Mouse (Mus musculus): ENCODE results near the gene Sppl3. TPM values are rescaled to one million over a fixed set of nuclear protein-coding genes. Genes with fewer than 3 reads are reported as not detected.
"Not testable (repeated sequence)": the region's sequence is repeated elsewhere in the genome, so short reads cannot be mapped to it uniquely, and the experiment has no call there.

Sppl3 gene
- polyA plus RNA-seq, 1 experiment from 2014 or later: 17.6 TPM

DNA sequence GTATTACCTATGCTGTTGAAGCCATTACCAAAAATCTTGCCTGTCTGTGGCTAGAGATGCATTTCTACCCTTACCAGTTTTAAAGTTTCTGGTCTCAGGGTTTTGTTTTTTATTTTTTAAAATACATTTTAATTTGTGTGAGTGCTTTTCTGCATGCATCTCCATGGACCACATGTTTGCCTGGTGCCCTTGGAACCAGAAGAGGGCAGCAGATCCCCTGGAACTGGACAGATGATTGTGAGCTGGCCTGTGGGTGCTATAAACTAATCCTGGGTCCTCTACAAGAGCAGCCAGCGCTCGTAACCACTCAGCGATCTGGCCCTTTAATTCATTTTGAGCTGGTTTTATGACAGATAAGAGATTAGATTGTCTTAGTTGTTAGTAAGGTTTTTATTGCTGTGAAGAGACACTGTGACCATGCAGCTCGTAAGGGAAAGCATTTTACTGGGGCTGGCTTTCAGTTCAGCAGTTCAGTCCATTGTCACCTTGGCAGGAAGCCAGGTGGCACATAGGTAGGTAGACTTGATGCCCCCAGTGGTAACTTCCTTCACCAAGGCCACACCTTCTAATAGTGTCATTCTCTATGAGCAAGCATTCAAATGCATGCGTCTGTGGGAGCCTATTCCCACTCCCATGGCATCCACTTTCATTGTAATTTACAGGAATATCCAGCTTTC lies 78.8 kb downstream of the Sppl3 start:
- H3K4me2 ChIP-seq (replicated peaks): no peak overlapping the region
- H3K4me3 ChIP-seq (replicated peaks): no peak overlapping the region
- no peaks in the 10 kb centered on the region for H3K4me1 ChIP-seq (replicated peaks)
- H3K9me3 ChIP-seq: no peaks in the 10 kb centered on the region
- no peaks in the 10 kb centered on the region for H3K27me3 ChIP-seq
- 95% methylated on average over 5 of the region's 5 CpGs for whole genome bisulfite sequencing
- H3K27ac ChIP-seq: no peak overlapping the region
- no peak overlapping the region for H3K9ac ChIP-seq (replicated peaks)
- no peak for ATAC-seq
- H3K36me3 ChIP-seq: peaks cover 82% of the 10 kb centered on the region

DNA sequence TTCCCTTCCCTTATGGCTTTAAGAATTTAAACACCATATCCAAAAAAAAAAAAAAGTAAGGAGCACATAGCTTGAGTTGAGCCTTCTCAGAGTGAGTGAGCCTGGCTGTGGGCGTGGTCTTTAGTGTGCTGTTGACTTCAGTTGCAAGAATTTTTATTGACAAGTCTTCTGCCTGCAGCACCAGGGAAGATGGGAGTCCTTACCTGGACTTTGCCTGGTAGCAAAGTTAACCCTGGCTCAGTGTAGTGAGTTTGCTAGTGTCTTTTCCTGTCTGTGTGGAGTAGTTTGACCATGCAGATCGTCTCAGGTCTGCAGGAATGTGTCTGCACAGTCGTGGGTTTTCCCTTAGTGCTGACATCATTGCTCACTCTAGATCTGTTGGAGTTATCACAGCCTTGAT lies 80.1 kb downstream of the Sppl3 start:
- Histone ChIP-seq H3K4me1 (replicated peaks) (no peaks in the 10 kb centered on the region), H3K27me3 (no peaks in the 10 kb centered on the region), H3K4me2 (replicated peaks) (no peak overlapping the region), H3K9ac (replicated peaks) (no peak overlapping the region), H3K4me3 (replicated peaks) (no peak overlapping the region), H3K36me3 (peaks cover 84% of the 10 kb centered on the region), H3K9me3 (no peaks in the 10 kb centered on the region), H3K27ac (no peak overlapping the region)
- no peak for ATAC-seq
- 82% methylated on average over 3 of the region's 3 CpGs for WGBS

- Histone ChIP-seq H3K9me3 (no peaks in the 10 kb centered on the region), H3K36me3 (peaks cover 84% of the 10 kb centered on the region), H3K27me3 (no peaks in the 10 kb centered on the region), H3K4me1 (replicated peaks) (no peaks in the 10 kb centered on the region), H3K27ac (no peak overlapping the region), H3K4me2 (replicated peaks) (no peak overlapping the region), H3K4me3 (replicated peaks) (no peak overlapping the region), H3K9ac (replicated peaks) (no peak overlapping the region)
- ATAC-seq: no peak
- WGBS: 92% methylated on average over 6 of the region's 6 CpGs
These were observed 80.8 kb downstream of the Sppl3 start for GRCm38 (mm10) chr5:115091776-115092175.

DNA sequence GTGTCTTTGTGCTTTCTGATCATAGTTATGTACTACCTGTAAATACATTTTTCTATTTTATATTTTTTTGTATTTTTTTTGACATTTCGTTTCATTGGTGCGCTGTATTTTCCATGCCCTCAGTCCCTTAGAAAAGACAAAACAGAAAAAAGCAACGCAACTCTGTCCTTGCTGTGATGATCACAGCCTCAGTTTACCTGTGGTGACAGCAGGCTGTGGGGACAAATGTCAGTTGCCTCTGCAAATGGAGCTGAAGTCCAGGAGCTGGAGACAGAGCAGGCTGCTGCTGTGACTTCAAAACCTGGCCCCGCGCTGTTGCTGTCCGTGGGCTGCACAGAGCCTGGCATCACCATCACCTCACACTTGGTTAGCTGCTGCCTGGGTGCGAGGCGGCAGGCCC lies 87.3 kb downstream of the Sppl3 start, which contains the start of gene Gm10401:
TSS of gene Gm10401 (minus strand) at position 101 of the 400 bp plus-strand sequence.
- no peak within 1 kb of the TSS for H3K4me2 ChIP-seq (replicated peaks)
- no peak for ATAC-seq
- no peak within 1 kb of the TSS for H3K9ac ChIP-seq (replicated peaks)
- no peaks in the 10 kb centered on the region for H3K4me1 ChIP-seq (replicated peaks)
- peaks cover 70% of the 10 kb centered on the region for H3K36me3 ChIP-seq
- H3K9me3 ChIP-seq: no peaks in the 10 kb centered on the region
- no peaks in the 10 kb centered on the region for H3K27me3 ChIP-seq
- WGBS: over 99% methylated on average over 8 of the region's 8 CpGs
- no peak within 1 kb of the TSS for H3K4me3 ChIP-seq (replicated peaks)
- H3K27ac ChIP-seq: no peak within 1 kb of the TSS

DNA sequence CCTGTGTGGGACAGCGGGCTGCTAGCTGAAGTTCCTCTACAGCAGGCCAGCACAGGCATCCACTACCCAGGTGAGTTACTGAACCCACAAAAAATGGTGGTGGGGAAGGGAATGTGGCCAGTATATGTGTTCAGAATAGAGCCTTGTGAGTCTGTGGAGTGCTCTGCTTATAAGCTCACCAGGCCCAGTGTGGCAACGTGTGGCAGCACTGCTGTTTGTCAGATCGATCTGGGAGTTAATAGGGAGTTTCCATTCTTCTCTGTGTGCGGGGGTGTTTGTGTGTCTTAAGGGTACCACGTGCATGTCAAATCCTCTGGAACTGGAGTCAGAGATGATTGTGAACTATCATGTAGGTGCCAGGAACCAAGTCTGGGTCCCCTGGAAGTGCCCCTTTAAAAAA lies 88.6 kb downstream of the Sppl3 start:
- 85% methylated on average over 5 of the region's 5 CpGs for WGBS
- ATAC-seq: no peak
- no peaks in the 10 kb centered on the region for H3K4me1 ChIP-seq (replicated peaks)
- H3K27ac ChIP-seq: no peak overlapping the region
- H3K36me3 ChIP-seq: peaks cover 67% of the 10 kb centered on the region
- no peaks in the 10 kb centered on the region for H3K27me3 ChIP-seq
- no peaks in the 10 kb centered on the region for H3K9me3 ChIP-seq
- no peak overlapping the region for H3K4me3 ChIP-seq (replicated peaks)
- H3K4me2 ChIP-seq (replicated peaks): no peak overlapping the region
- H3K9ac ChIP-seq (replicated peaks): no peak overlapping the region

DNA sequence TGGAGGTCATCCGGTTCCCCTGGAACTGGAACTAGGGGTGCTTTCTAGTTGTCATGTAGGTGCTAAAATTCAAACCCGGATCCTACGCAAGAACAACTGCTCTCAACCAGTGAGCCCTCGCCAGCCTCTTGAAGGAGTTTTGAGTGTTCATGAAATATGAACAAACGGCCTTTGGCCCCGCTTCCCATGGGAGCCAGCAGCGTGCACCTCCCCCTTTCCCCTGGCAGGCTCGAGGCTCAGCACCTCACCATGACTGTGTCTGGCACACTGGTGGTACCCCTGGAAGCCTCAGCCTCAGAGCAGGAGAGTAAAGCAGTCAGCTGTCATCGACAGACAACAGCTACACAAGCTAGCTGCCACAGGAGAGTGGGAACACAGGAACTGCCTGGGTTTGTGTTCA lies 89.1 kb downstream of the Sppl3 start:
- WGBS: 87% methylated on average over 9 of the region's 9 CpGs
- Histone ChIP-seq H3K27ac (no peak overlapping the region), H3K4me2 (replicated peaks) (no peak overlapping the region), H3K4me3 (replicated peaks) (no peak overlapping the region), H3K36me3 (peaks cover 63% of the 10 kb centered on the region), H3K9me3 (no peaks in the 10 kb centered on the region), H3K27me3 (no peaks in the 10 kb centered on the region), H3K4me1 (replicated peaks) (no peaks in the 10 kb centered on the region), H3K9ac (replicated peaks) (no peak overlapping the region)
- ATAC-seq: no peak

GRCm38 (mm10) chr5:115100473-115100872 lies 89.5 kb downstream of the Sppl3 start:
- no peaks in the 10 kb centered on the region for H3K27me3 ChIP-seq
- no peak overlapping the region for H3K27ac ChIP-seq
- no peaks in the 10 kb centered on the region for H3K9me3 ChIP-seq
- no peak overlapping the region for H3K9ac ChIP-seq (replicated peaks)
- peaks cover 58% of the 10 kb centered on the region for H3K36me3 ChIP-seq
- 88% methylated on average over 6 of the region's 6 CpGs for WGBS
- no peak overlapping the region for H3K4me2 ChIP-seq (replicated peaks)
- no peaks in the 10 kb centered on the region for H3K4me1 ChIP-seq (replicated peaks)
- no peak for ATAC-seq
- H3K4me3 ChIP-seq (replicated peaks): no peak overlapping the region

DNA sequence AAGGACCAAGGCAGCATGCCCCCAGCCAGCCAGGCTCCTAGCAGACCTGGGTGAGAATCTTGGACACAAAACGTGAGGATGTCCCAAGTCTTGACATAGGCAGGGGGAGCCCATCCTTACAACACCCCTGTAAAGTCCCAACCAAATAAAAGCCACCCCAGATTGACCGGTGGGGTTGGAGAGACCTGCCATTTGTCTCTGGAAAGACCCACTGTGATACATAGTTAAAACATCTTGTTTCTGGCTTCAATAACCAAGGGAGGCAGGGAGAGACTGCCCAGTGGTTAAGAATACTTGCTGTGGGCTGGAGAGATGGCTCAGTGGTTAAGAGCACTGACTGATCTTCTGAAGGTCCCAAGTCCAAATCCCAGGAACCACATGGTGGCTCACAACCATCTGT lies 91.3 kb downstream of the Sppl3 start:
- Histone ChIP-seq H3K27me3 (no peaks in the 10 kb centered on the region), H3K4me2 (replicated peaks) (no peak overlapping the region), H3K36me3 (peaks cover 43% of the 10 kb centered on the region), H3K9ac (replicated peaks) (no peak overlapping the region), H3K4me3 (replicated peaks) (no peak overlapping the region), H3K27ac (no peak overlapping the region), H3K4me1 (replicated peaks) (no peaks in the 10 kb centered on the region), H3K9me3 (no peaks in the 10 kb centered on the region)
- 91% methylated on average over 2 of the region's 2 CpGs for WGBS
- ATAC-seq: no peak

DNA sequence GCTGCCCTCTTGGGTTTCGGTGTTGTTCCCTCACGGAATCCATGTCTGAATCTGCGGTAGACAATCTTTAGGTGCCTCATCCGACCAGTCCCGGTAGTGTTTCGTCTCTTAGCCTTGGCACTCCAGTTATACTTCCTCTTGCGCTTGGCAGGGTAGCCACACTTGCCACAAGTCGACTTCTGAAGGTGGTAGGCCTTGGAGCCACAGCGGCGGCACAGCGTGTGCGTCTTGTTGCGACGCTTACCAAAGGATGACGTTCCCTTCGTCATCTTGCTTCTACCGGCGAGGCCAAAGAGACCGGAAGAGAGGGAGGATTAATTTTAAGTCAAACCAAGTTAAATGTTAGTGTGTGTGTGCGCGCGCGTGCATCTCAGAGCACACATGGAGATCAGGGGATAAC lies 92.3 kb downstream of the Sppl3 start:
- H3K27me3 ChIP-seq; H3K27ac ChIP-seq; H3K9me3 ChIP-seq; ATAC-seq; H3K9ac ChIP-seq (replicated peaks); H3K4me1 ChIP-seq (replicated peaks); H3K4me3 ChIP-seq (replicated peaks); H3K4me2 ChIP-seq (replicated peaks): not testable (repeated sequence)
- H3K36me3 ChIP-seq: peaks cover 33% of the 10 kb centered on the region
- WGBS: 95% methylated on average over 23 of the region's 23 CpGs

DNA sequence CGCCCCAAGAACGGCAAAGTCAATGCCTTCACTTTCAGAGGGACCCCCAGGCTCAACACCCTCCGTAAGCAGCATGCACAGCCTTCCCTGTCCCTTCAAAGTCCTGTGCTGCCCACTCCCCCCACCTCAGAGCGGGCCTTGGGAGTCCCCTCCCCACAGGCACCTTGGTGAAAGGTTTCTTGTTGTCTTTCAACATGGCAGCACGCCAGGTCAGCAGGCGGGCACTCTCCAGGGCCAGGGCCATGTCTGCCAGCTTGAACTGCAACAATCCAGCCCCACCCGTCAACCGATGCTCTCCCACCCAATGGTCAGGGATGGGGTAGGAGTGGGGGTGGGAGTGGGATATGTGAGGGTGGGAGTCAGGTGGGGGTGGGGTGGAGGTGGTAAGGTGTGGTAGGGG lies 100.2 kb downstream of the Sppl3 start:
- no peaks in the 10 kb centered on the region for H3K27me3 ChIP-seq
- no peak overlapping the region for H3K4me3 ChIP-seq (replicated peaks)
- H3K27ac ChIP-seq: no peak overlapping the region
- peaks cover 13% of the 10 kb centered on the region; the same call in 1 of the 2 replicates for H3K4me1 ChIP-seq (replicated peaks)
- H3K36me3 ChIP-seq: peaks cover 44% of the 10 kb centered on the region
- ATAC-seq: no peak
- H3K9me3 ChIP-seq: no peaks in the 10 kb centered on the region
- WGBS: 88% methylated on average over 8 of the region's 8 CpGs
- no peak overlapping the region for H3K9ac ChIP-seq (replicated peaks)
- H3K4me2 ChIP-seq (replicated peaks): no peak overlapping the region

GRCm38 (mm10) chr5:115113244-115113643 lies 102.3 kb downstream of the Sppl3 start:
- no peak for ATAC-seq
- H3K9ac ChIP-seq (replicated peaks): no peak overlapping the region
- peaks cover 13% of the 10 kb centered on the region; the same call in 1 of the 2 replicates for H3K4me1 ChIP-seq (replicated peaks)
- no peak overlapping the region for H3K4me2 ChIP-seq (replicated peaks)
- no peaks in the 10 kb centered on the region for H3K9me3 ChIP-seq
- no peak overlapping the region for H3K27ac ChIP-seq
- H3K27me3 ChIP-seq: no peaks in the 10 kb centered on the region
- no peak overlapping the region for H3K4me3 ChIP-seq (replicated peaks)
- 96% methylated on average over 12 of the region's 12 CpGs for WGBS
- peaks cover 52% of the 10 kb centered on the region for H3K36me3 ChIP-seq

DNA sequence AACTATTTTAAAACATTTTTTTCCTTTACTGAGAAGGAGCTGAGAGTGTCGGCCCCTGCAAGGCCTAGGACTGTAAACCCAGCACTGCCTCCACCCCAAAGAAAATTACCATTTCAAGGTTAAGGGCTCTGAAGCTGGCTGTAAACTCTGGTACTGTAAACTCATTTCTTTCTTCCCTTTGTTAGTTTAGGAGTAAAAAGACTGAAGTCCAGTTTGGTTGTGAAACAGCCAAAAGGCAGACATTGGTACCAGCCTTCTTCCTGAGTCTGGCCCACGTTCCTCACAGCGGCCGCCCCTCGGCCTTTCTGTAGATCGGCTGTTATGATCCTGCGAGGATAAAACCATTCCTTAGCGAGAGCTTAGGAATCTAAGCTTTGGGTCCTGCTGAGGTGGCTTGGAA lies 103.6 kb downstream of the Sppl3 start:
- ATAC-seq: no peak
- WGBS: 93% methylated on average over 8 of the region's 8 CpGs
- H3K9ac ChIP-seq (replicated peaks): no peak overlapping the region
- H3K4me3 ChIP-seq (replicated peaks): no peak overlapping the region
- H3K27me3 ChIP-seq: no peaks in the 10 kb centered on the region
- no peaks in the 10 kb centered on the region for H3K9me3 ChIP-seq
- peaks cover 52% of the 10 kb centered on the region for H3K36me3 ChIP-seq
- H3K27ac ChIP-seq: no peak overlapping the region
- no peak overlapping the region for H3K4me2 ChIP-seq (replicated peaks)
- H3K4me1 ChIP-seq (replicated peaks): peaks cover 26% of the 10 kb centered on the region

- Histone ChIP-seq H3K27ac (no peak overlapping the region), H3K27me3 (no peaks in the 10 kb centered on the region), H3K4me1 (replicated peaks) (peaks cover 14% of the 10 kb centered on the region), H3K36me3 (peaks cover 47% of the 10 kb centered on the region), H3K9ac (replicated peaks) (no peak overlapping the region), H3K9me3 (no peaks in the 10 kb centered on the region), H3K4me3 (replicated peaks) (no peak overlapping the region), H3K4me2 (replicated peaks) (no peak overlapping the region)
- WGBS: 83% methylated on average over 3 of the region's 3 CpGs
- no peak for ATAC-seq
These were observed 105.5 kb downstream of the Sppl3 start for GRCm38 (mm10) chr5:115116426-115116825.

Data from midbrain, embryonic 13.5 days (tissue).